Mouse (Mus musculus) cortical plate, adult 2 months (tissue): ENCODE measurements around the gene Acvrl1. TPM values are rescaled to one million over a fixed set of nuclear protein-coding genes. Genes with fewer than 3 reads are reported as not detected.
"Not testable (repeated sequence)": the region's sequence is repeated elsewhere in the genome, so short reads cannot be mapped to it uniquely, and the experiment has no call there.

Source experiments
- H3K27ac ChIP-seq: fragments of 200-500 bp; 2 replicates; pipeline ENCODE4 v1.5.1; 2012; ENCODE audit warnings: low read length, control low read depth, inconsistent platforms; ENCODE audit not compliant: insufficient read depth
- H3K4me1 ChIP-seq: fragments of 200-500 bp; 2 replicates; pipeline ENCODE4 v1.6.1; 2011; ENCODE audit warnings: low read length; ENCODE audit not compliant: control insufficient read depth, insufficient read depth
- H3K4me3 ChIP-seq: fragments of 200-500 bp; 2 replicates; pipeline ENCODE4 v1.5.1; 2011; ENCODE audit warnings: mild to moderate bottlenecking, low read length, control low read depth; ENCODE audit not compliant: insufficient read depth
- CTCF ChIP-seq: fragments of 200-500 bp; IDR thresholded peaks from 2 replicates; pipeline ENCODE4 v1.5.1; 2011; ENCODE audit warnings: mild to moderate bottlenecking, control low read depth, low read length; ENCODE audit not compliant: insufficient read depth; ENCODE audit errors: extremely low read depth
- POLR2A ChIP-seq: fragments of 200-500 bp; IDR thresholded peaks from 2 replicates; pipeline ENCODE4 v1.6.1; 2011; ENCODE audit warnings: mild to moderate bottlenecking, low read length, control low read depth; ENCODE audit not compliant: insufficient read depth; ENCODE audit errors: extremely low read depth
- polyA plus RNA-seq: library from polyadenylated mRNA; depleted of rRNA; stranded (reverse); fragments of >200 nt; gene quantifications from 2 replicates; pipeline ENCODE4 v1.2.3, GENCODE M21; 2012

Gene Acvrl1
- polyA plus RNA-seq, 1 experiment = 24.7 TPM

- no peaks in the 10 kb centered on the region for H3K4me1 ChIP-seq
- no peak overlapping the region for H3K4me3 ChIP-seq
- TF ChIP-seq POLR2A (no peak), CTCF (no peak)
These were observed 22.3 kb upstream of the Acvrl1 start for GRCm38 (mm10) chr15:101106011-101106410.

DNA sequence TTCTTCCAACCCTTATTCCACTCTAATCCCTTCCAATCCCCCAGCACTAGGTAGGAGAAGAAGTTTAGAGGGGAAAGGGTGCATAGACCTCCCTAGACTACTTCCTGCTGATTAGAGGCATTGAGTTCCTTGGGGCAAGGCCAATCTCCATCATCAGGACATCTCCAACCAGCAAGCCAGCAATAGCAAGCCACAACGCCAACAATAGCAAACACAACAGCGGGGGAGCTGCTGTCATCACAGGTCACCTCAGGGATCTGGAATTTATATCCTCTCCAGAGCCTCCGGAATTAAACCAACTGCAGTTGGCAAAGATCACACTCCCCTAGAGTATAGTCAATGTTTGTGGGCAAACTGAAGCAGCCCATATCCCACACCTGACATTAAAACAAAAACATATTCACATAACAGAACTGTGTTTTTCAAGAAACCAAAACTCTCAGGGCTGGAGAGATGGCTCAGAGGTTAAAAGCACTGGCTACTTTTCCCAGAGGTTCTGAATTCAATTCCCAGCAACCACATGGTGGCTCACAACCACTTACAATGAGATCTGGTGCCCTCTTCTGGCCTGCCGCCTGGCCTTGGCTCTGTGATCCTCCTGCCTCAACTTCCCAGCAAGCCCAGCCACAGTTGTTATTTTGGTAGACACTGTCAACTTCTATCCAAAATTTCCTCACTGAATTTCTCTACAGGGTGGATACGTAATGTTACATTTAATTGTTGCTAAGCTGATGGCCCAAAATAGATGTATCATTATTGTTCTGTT is 20.2 kb upstream of the Acvrl1 start:
- no peak overlapping the region for H3K4me3 ChIP-seq
- no peak for TF ChIP-seq CTCF
- no peak for TF ChIP-seq POLR2A
- no peak overlapping the region for H3K27ac ChIP-seq
- no peaks in the 10 kb centered on the region for H3K4me1 ChIP-seq

More at GRCm38 (mm10) chr15:101106011-101106410, 22.3 kb upstream of the Acvrl1 start:
- no peak overlapping the region for H3K27ac ChIP-seq

GRCm38 (mm10) chr15:101113176-101113575 is 15.1 kb upstream of the Acvrl1 start:
- TF ChIP-seq POLR2A = no peak
- TF ChIP-seq CTCF = no peak
- Histone ChIP-seq H3K27ac (no peak overlapping the region), H3K4me3 (no peak overlapping the region), H3K4me1 (no peaks in the 10 kb centered on the region)

- not testable (repeated sequence) for H3K27ac ChIP-seq, H3K4me1 ChIP-seq, H3K4me3 ChIP-seq
These were observed 14.5 kb upstream of the Acvrl1 start for GRCm38 (mm10) chr15:101113778-101114177.

DNA sequence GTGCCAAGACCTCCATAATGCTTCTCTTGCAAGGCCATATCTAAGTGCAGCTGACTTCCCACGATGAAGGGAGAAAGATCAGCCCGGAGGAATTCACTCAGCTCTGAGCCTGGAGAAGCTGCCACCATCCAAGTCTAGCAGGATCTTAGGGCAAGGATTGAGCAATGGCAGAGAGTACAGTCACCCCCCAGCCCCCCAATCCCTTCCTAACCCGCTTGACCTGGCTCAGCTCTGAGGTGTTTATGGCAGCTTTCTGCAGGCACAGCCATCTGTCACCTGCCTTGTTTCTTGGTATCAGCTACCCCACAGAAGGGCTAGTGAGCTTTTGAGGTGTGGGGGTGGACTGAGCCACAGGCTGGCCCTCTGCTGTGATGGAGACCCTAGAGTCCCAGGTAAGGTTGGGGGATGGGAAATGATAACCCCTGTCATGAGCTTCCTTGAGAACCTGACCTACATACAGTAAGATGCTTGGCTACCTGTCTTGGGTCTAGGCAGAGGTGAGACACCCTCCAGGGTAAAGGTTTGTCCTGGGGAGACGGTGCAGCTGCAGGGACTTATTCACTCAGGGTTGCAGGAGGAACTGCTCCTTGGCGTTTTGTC is 12.7 kb upstream of the Acvrl1 start, which contains the start of gene Ankrd33:
TSS of gene Ankrd33 (plus strand) at position 245 of the 600 bp plus-strand sequence.
- TF ChIP-seq CTCF (no peak), POLR2A (no peak)
- H3K4me3 ChIP-seq = no peak within 1 kb of the TSS
- no peaks in the 10 kb centered on the region for H3K4me1 ChIP-seq
- H3K27ac ChIP-seq = no peak within 1 kb of the TSS

DNA sequence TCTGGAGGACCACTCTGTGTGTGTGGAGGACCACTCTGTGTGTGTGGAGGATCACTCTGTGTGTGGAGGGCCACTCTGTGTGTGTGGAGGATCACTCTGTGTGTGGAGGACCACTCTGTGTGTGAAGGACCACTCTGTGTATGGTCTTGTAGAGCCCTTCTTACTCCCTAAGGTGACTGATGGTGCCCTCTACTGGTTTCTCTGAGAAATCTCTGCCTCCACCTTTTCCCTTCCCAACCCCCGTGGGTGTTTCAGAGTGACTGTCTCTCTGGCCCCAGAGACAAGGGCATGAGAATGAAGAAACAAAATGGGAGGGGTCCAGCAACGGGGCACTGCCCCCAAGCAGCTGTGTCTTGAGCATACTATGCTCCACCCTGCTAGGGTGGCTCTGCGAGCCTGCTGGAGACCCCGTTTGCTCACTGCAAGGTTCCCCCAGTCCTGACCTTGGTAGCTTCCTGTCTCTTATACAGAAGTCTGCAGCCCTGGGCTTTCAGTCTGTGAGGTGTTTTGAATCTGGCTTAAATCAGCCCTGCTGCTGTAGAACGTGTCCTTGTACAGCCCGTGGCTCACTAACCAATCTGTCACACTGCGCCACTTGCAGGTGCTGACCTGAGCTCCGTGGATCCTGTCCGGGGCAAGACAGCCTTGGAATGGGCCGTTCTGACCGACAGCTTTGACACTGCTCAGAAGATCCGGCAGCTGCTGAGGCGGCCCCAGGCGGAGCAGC is 9.8 kb upstream of the Acvrl1 start:
- Histone ChIP-seq H3K4me1 (no peaks in the 10 kb centered on the region), H3K27ac (no peak overlapping the region), H3K4me3 (no peak overlapping the region)
- TF ChIP-seq CTCF (peak; percentile 46), POLR2A (no peak)

- Histone ChIP-seq H3K4me3 (no peak overlapping the region), H3K27ac (no peak overlapping the region), H3K4me1 (no peaks in the 10 kb centered on the region)
- TF ChIP-seq POLR2A = no peak
- no peak for TF ChIP-seq CTCF
These were observed 6.7 kb upstream of the Acvrl1 start for GRCm38 (mm10) chr15:101121411-101122289.

GRCm38 (mm10) chr15:101122290-101122589 is 6.1 kb upstream of the Acvrl1 start:
- TF ChIP-seq CTCF = no peak
- TF ChIP-seq POLR2A = no peak
- H3K27ac ChIP-seq = no peak overlapping the region
- H3K4me3 ChIP-seq = no peak overlapping the region
- no peaks in the 10 kb centered on the region for H3K4me1 ChIP-seq

DNA sequence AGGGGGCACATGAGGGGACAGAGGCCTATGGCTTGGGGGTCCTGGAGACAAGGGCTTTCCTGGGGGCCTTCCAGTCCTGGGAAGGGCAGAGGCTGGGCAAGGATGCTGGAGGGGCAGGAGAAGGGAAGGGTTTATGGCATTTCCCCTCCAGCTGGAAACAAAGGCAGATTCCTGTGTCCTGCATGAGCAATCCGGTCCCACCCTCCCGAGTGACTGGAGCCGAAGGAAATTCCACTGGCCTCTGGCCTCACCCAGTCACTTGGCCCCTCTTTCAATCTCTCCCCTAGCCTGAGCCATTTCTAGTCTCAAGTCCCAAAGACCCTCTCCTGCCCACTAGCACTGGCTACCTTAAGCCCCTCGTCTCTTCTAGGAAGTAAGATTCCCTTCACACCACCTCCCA is 5.1 kb upstream of the Acvrl1 start:
- Histone ChIP-seq H3K4me3 (no peak overlapping the region), H3K27ac (peak overlapping the region; percentile 23; the same call in 1 of the 2 replicates), H3K4me1 (no peaks in the 10 kb centered on the region)
- no peak for TF ChIP-seq CTCF
- TF ChIP-seq POLR2A = no peak
